Comparison of ENCODE assay signal across 8 mouse cellular contexts in genomic region chr19:36349487-36349955, GRCm38 (mm10). TPM values are rescaled to one million over a fixed set of nuclear protein-coding genes. Genes with fewer than 3 reads are reported as not detected.
DNase-seq lines count a peak whose midpoint lies in the region; ATAC-seq and TF ChIP-seq lines count a peak whose summit lies in the region.

No protein-coding gene starts in this region.

- H3ac ChIP-seq in C2C12 (ENCODE audit: control insufficient read depth, insufficient read length, low read depth) = no peak overlapping the region

- no peaks in the 10 kb centered on the region for H3K27me3 ChIP-seq in C2C12 (ENCODE audit: control insufficient read depth, insufficient read depth, insufficient read length)
- H3K27me3 ChIP-seq in forebrain, postnatal 0 days (ENCODE audit: insufficient read depth, low read length) = 0 out of 2 replicates have a peak, but pooled peaks cover 3% of the 10 kb centered on the region
- H3K27me3 ChIP-seq in liver, embryonic 16.5 days (ENCODE audit: control insufficient read depth, insufficient read depth, low read depth, low read length) = peaks cover 45% of the 10 kb centered on the region

- TF ChIP-seq CTCF in gastrocnemius, adult 2 months (IDR thresholded peaks at IDR 0.05) = no peak
- no peak for TF ChIP-seq CTCF in C2C12 (IDR thresholded peaks at IDR 0.05; ENCODE audit: control insufficient read depth, insufficient read depth, insufficient read length)
- TF ChIP-seq CTCF in forebrain, postnatal 0 days (IDR thresholded peaks at IDR 0.05; ENCODE audit: low read depth) = no peak

- 1% methylated on average over 15 of the region's 15 CpGs for WGBS in forebrain, postnatal 0 days
- 8% methylated on average over 15 of the region's 15 CpGs for WGBS in liver, embryonic 16.5 days (ENCODE audit: insufficient replicate concordance)

- intact Hi-C loops in gastrocnemius, adult 2 months (cut with DNase I) = loop anchor here (2.0 to 5.0 kb wide), 3 partner anchors 25 to 167 kb away; no protein-coding TSS in a partner anchor
- intact Hi-C loops in gastrocnemius, postnatal 36 days (cut with DNase I) = loop anchor here (5.0 kb wide), 1 partner anchor 58 kb away; no protein-coding TSS in a partner anchor

- peak overlapping the region; percentile 93 for H3K4me2 ChIP-seq in forebrain, postnatal 0 days (ENCODE audit: low read depth)
- H3K4me2 ChIP-seq in liver, embryonic 16.5 days (ENCODE audit: low read depth, low read length) = peak overlapping the region; percentile 87

- peaks cover 63% of the 10 kb centered on the region for H3K79me2 ChIP-seq in C2C12 (ENCODE audit: control insufficient read depth, insufficient read depth)

- no peaks in the 10 kb centered on the region for H3K36me3 ChIP-seq in C2C12 (ENCODE audit: control insufficient read depth, insufficient read depth)
- no peaks in the 10 kb centered on the region for H3K36me3 ChIP-seq in forebrain, postnatal 0 days (ENCODE audit: insufficient read depth)
- H3K36me3 ChIP-seq in liver, embryonic 16.5 days (ENCODE audit: control insufficient read depth, insufficient read depth) = no peaks in the 10 kb centered on the region

- no peaks in the 10 kb centered on the region for H3K4me1 ChIP-seq in forebrain, postnatal 0 days (ENCODE audit: insufficient read depth)
- H3K4me1 ChIP-seq in liver, embryonic 16.5 days (ENCODE audit: control insufficient read depth, low read depth, low read length) = no peaks in the 10 kb centered on the region

- peak overlapping the region; percentile 96 for H3K27ac ChIP-seq in gastrocnemius, adult 2 months
- H3K27ac ChIP-seq in forebrain, postnatal 0 days (ENCODE audit: low read depth, low read length) = no peak overlapping the region
- H3K27ac ChIP-seq in liver, embryonic 16.5 days (ENCODE audit: low read length) = no peak overlapping the region

- peak overlapping the region; percentile 98 for H3K4me3 ChIP-seq in gastrocnemius, adult 2 months
- H3K4me3 ChIP-seq in C2C12 (ENCODE audit: insufficient read depth, poor library complexity, severe bottlenecking) = peak overlapping the region; percentile 65
- H3K4me3 ChIP-seq in forebrain, postnatal 0 days (ENCODE audit: low read depth, low read length) = peak overlapping the region; percentile 82
- peak overlapping the region; percentile 67 for H3K4me3 ChIP-seq in liver, embryonic 16.5 days (ENCODE audit: low read depth, low read length)

- H3K9me3 ChIP-seq in forebrain, postnatal 0 days (ENCODE audit: low read length) = no peaks in the 10 kb centered on the region
- H3K9me3 ChIP-seq in liver, embryonic 16.5 days (replicated peaks; ENCODE audit: control insufficient read depth, low read length) = no peaks in the 10 kb centered on the region

- ATAC-seq in forebrain, postnatal 0 days = no peak
- no peak for ATAC-seq in liver, embryonic 16.5 days (ENCODE audit: low read depth)
- no peak for ATAC-seq in megakaryocyte-erythroid progenitor cell, adult 5-6 weeks (replicated peaks; ENCODE audit: low FRiP score, low TSS enrichment, poor library complexity, severe bottlenecking)

- peak overlapping the region; percentile 52 for H3K9ac ChIP-seq in forebrain, postnatal 0 days
- H3K9ac ChIP-seq in liver, embryonic 16.5 days (ENCODE audit: low read depth, low read length) = peak overlapping the region; percentile 50; the same call in 1 of the 2 replicates

- no peak for DNase-seq in gastrocnemius, adult 2 months
- DNase-seq in gastrocnemius, postnatal 36 days = no peak
- DNase-seq in forebrain, postnatal 0 days = peak; percentile 14
- no peak for DNase-seq in right cerebral cortex, postnatal 14 days
- DNase-seq in cerebellum, adult 8-10 months = no peak

- H3K79me3 ChIP-seq in C2C12 (ENCODE audit: low read depth) = peaks cover 33% of the 10 kb centered on the region

TF ChIP-seq in C2C12, 6 proteins besides CTCF, POLR2A, EP300 and RAD21:
- no peak for TF ChIP-seq USF1 (IDR thresholded peaks at IDR 0.05; ENCODE audit: low read depth)
- TF ChIP-seq MYOD1 (IDR thresholded peaks at IDR 0.05; ENCODE audit: control insufficient read depth, insufficient read length, low read depth) = no peak
- no peak for TF ChIP-seq FOSL1 (IDR thresholded peaks at IDR 0.05; ENCODE audit: insufficient read depth, low read length, poor library complexity, severe bottlenecking)
- no peak for TF ChIP-seq CEBPB (IDR thresholded peaks at IDR 0.05; ENCODE audit: low read depth)
- no peak for TF ChIP-seq MAX (IDR thresholded peaks at IDR 0.05)
- no peak for TF ChIP-seq MYOG (IDR thresholded peaks at IDR 0.05; ENCODE audit: control insufficient read depth, extremely low read depth, insufficient read length)

RNA-seq across cellular contexts. Expression of gene Pcgf5, which starts 1.4 kb away (rescaled TPM):
- 10 to 100 TPM; 34.0 to 38.7 TPM for total RNA-seq in gastrocnemius, adult 2 months (2021)
- 10 to 100 TPM; 25.8 to 33.3 TPM for total RNA-seq in gastrocnemius, postnatal 36 days (2021)
- 11.0 TPM for polyA plus RNA-seq in C2C12 (2012; fragmentation: generic; extraction: Trizol)
- 3.1 and 5.1 TPM in 2 replicates for total RNA-seq in forebrain, postnatal 0 days (2014; rRNA removed)
- 5.1 and 7.4 TPM in 2 replicates for polyA plus RNA-seq in forebrain, postnatal 0 days (2015; fragmentation: Nextera tagmentation; extraction: Ambion mirVana)
- polyA plus RNA-seq in liver, embryonic 16.5 days (2015; fragmentation: Nextera tagmentation; extraction: Ambion mirVana) = 16.6 and 20.2 TPM in 2 replicates
- total RNA-seq in megakaryocyte-erythroid progenitor cell, adult 5-6 weeks (2014; fragmentation: Nextera tagmentation) = 28.5 and 35.0 TPM in 2 replicates
- total RNA-seq in megakaryocyte-erythroid progenitor cell, adult 5-6 weeks (2017) = 33.5 and 38.6 TPM in 2 replicates
